Mouse (Mus musculus) lung, postnatal 0 days (tissue): ENCODE data around the gene Nrp2. TPM values are rescaled to one million over a fixed set of nuclear protein-coding genes. Genes with fewer than 3 reads are reported as not detected.

Source experiments
- ATAC-seq: fragments of 200-750 bp; cut with Nextera tagmentation; 2 replicates; pipeline ENCODE4 v1.8.0; 2017; ENCODE audit warnings: moderate library complexity
- DNase-seq: peaks from one replicate; pipeline ENCODE4 v3.0.0-alpha.2; 2016; ENCODE audit warnings: low spot score
- H3K27ac ChIP-seq: fragments of 300-500 bp; sonication (generic); 2 replicates; pipeline ENCODE4 v1.5.1; 2014; ENCODE audit warnings: antibody characterized with exemption, mild to moderate bottlenecking, low read length, mixed read lengths
- H3K27me3 ChIP-seq: fragments of 300-500 bp; sonication (generic); replicated peaks from 2 replicates; pipeline ENCODE4 v1.6.1; 2014; ENCODE audit warnings: low read length, mixed read lengths; ENCODE audit not compliant: insufficient read depth
- H3K36me3 ChIP-seq: fragments of 300-500 bp; sonication (generic); 2 replicates; pipeline ENCODE4 v1.6.1; 2014; ENCODE audit warnings: low read length, mixed read lengths; ENCODE audit not compliant: insufficient read depth
- H3K4me1 ChIP-seq: fragments of 300-500 bp; sonication (generic); 2 replicates; pipeline ENCODE4 v1.6.1; 2014; ENCODE audit warnings: antibody characterized with exemption, low read depth, low read length, mixed read lengths; ENCODE audit not compliant: insufficient read depth
- H3K4me2 ChIP-seq: fragments of 300-500 bp; sonication (generic); replicated peaks from 2 replicates; pipeline ENCODE4 v1.6.1; 2014; ENCODE audit warnings: low read depth, mild to moderate bottlenecking, low read length, moderate library complexity, mixed read lengths
- H3K4me3 ChIP-seq: fragments of 300-500 bp; sonication (generic); 2 replicates; pipeline ENCODE4 v1.5.1; 2014; ENCODE audit warnings: low read depth, low read length
- H3K9ac ChIP-seq: fragments of 300-500 bp; sonication (generic); replicated peaks from 2 replicates; pipeline ENCODE4 v1.6.1; 2014; ENCODE audit warnings: low read depth, mild to moderate bottlenecking
- H3K9me3 ChIP-seq: fragments of 300-500 bp; sonication (generic); 2 replicates; pipeline ENCODE4 v1.6.1; 2016; ENCODE audit warnings: low read length, mixed read lengths
- CTCF ChIP-seq: IDR thresholded peaks from 2 replicates; pipeline ENCODE4 v1.5.1; 2016; ENCODE audit warnings: antibody characterized with exemption, mild to moderate bottlenecking
- EP300 ChIP-seq: IDR thresholded peaks from 2 replicates; pipeline ENCODE4 v1.6.1; 2016; ENCODE audit warnings: antibody characterized with exemption, mild to moderate bottlenecking, control low read depth
- WGBS: fragments of 180-500 bp; shearing (Covaris S2); extraction: QIAGEN DNeasy Blood & Tissue Kit; methylation state at CpG from one replicate; pipeline ENCODE4 v1.1.7; 2014; 5-methylcytosine and 5-hydroxymethylcytosine counted together
- polyA plus RNA-seq: library from polyadenylated mRNA; unstranded; fragments of >200 nt; fragmentation: Nextera tagmentation; extraction: Ambion mirVana; gene quantifications from 2 replicates; pipeline ENCODE4 v1.2.1, GENCODE M21; 2015

Gene Nrp2
- polyA plus RNA-seq, 1 experiment from 2014 or later: 14.0 TPM

DNA sequence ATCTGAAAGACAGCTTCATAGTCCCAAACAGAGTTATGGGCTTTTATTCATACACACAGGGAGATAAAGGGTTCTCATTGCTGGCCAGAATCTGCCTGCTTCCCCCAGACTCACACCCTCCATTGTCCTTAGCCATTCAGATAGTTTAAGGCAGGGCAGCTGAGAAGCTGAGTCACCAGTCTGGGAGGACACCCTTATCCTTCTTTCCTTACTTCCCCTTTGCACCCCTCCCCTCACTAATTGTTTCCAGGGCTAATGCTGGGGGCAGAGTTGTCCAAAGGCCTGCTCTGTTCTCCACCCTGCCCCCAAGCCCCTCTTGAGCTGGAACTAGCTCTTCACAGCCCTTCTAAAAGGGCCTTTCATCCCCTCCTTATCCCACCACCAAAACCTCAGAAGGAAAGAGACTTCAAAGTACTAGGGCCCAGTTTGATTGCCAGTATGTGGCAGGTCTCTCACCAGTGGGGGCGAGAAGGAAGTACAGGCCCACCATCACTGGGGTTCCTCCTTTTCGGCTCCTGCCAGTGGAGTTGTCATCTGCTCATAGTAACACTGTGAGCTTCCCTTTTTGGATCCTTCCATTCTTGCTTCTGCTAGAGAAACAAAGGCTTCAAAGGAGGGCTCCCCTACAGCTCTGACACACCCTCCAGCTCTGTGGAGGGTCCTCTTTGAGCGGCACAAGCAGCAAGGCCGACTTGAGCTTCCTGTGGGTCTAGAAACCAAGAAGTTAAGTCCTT, 24.3 kb upstream of the Nrp2 start:
- peak; percentile 73 for ATAC-seq
- WGBS: 42% methylated on average over 4 of the region's 4 CpGs
- TF ChIP-seq CTCF (no peak), EP300 (0 out of 2 replicates have a peak, but pooled peaks have one; percentile 9)

DNA sequence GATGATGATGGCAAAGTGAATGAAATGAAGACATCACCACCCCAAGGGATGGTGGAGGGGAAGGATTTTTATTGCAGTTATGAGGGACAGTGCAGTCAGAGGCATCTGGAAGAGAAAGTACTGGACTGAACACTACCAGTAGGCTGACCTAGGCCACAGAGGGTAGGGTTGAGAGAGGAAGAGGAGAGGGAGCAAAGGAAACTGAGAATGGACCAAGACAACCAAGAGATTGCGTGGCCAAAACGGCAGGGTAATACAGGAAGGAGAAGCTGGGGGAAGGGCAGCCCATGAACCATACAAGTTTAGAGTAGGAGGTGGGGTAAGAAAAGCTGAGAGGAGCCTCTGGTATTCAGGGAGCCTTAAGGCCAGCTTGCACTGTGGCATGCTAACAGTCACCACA, 23.6 kb upstream of the Nrp2 start:
- H3K4me3 ChIP-seq: no peak overlapping the region
- no peak overlapping the region for H3K27ac ChIP-seq
- ATAC-seq: peak; percentile 20; the same call in 1 of the 2 replicates
- H3K9me3 ChIP-seq: no peaks in the 10 kb centered on the region
- no peak for DNase-seq
- no peak for TF ChIP-seq EP300
- TF ChIP-seq CTCF: no peak
- H3K4me2 ChIP-seq: no peak overlapping the region
- no peaks in the 10 kb centered on the region for H3K27me3 ChIP-seq
- H3K36me3 ChIP-seq: no peaks in the 10 kb centered on the region
- no peaks in the 10 kb centered on the region for H3K4me1 ChIP-seq
- WGBS: 79% methylated on average over 2 of the region's 2 CpGs
- H3K9ac ChIP-seq: no peak overlapping the region

More for the DNA sequence above, 24.3 kb upstream of the Nrp2 start:
- Histone ChIP-seq H3K36me3 (no peaks in the 10 kb centered on the region), H3K4me3 (no peak overlapping the region), H3K27me3 (no peaks in the 10 kb centered on the region), H3K4me1 (no peaks in the 10 kb centered on the region), H3K9me3 (no peaks in the 10 kb centered on the region), H3K9ac (no peak overlapping the region), H3K27ac (no peak overlapping the region), H3K4me2 (no peak overlapping the region)
- peak; percentile 39 for DNase-seq

GRCm38 (mm10) chr1:62682456-62683385, 20.4 kb upstream of the Nrp2 start:
- Histone ChIP-seq H3K4me1 (no peaks in the 10 kb centered on the region), H3K36me3 (no peaks in the 10 kb centered on the region), H3K4me3 (no peak overlapping the region), H3K27ac (no peak overlapping the region), H3K27me3 (no peaks in the 10 kb centered on the region), H3K9me3 (no peaks in the 10 kb centered on the region), H3K4me2 (peak overlapping the region; percentile 22), H3K9ac (no peak overlapping the region)
- WGBS: 44% methylated on average over 21 of the region's 21 CpGs
- DNase-seq (peak; percentile 65), ATAC-seq (peak; percentile 62)
- TF ChIP-seq CTCF: no peak
- TF ChIP-seq EP300: no peak

DNA sequence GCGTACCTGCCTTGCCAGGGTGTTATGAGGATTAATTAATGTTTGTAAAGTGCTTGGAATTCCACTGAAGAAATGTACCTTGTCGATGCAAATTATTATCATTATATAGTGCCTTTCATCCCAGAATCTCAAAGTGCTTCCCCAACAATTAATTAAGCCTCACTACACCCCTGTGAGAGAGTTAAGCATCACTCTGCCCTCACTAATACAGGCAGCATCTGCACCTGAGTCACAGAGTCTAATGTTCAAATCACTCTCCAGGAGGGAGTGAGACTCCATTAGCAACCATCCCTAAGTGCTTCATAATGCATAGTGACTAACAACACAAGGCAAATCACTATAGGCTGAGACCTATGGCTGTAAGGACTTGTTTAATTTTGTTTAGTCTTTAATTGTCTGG, 19.6 kb upstream of the Nrp2 start:
- Histone ChIP-seq H3K4me2 (no peak overlapping the region), H3K9ac (no peak overlapping the region), H3K9me3 (no peaks in the 10 kb centered on the region), H3K4me3 (no peak overlapping the region), H3K36me3 (no peaks in the 10 kb centered on the region), H3K27me3 (no peaks in the 10 kb centered on the region), H3K27ac (no peak overlapping the region), H3K4me1 (no peaks in the 10 kb centered on the region)
- no peak for DNase-seq
- 86% methylated on average over 2 of the region's 2 CpGs for WGBS
- TF ChIP-seq CTCF (no peak), EP300 (no peak)
- ATAC-seq: no peak

DNA sequence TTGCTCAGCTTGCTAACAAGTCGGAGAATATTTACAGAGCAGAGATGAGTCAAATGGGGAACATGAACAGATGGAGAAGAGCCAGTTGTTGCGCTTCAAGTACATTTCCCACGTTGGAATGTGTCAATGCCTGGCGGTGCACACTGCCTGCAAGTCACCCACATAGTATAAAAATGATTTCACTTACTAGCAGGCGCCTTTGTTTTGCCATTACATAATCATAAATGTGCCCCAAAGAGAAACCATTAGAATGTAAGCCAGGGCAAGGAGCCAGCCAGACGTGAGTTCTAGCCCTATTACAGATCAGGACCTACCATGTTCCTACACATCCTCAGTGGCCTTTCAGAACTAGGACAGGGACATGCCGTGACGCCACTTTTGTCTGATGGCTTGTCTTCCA, 15.6 kb upstream of the Nrp2 start:
- peak; percentile 33; the same call in 1 of the 2 replicates for ATAC-seq
- Histone ChIP-seq H3K4me1 (no peaks in the 10 kb centered on the region), H3K36me3 (no peaks in the 10 kb centered on the region), H3K27ac (no peak overlapping the region), H3K9me3 (no peaks in the 10 kb centered on the region), H3K4me3 (no peak overlapping the region), H3K4me2 (no peak overlapping the region), H3K9ac (no peak overlapping the region), H3K27me3 (no peaks in the 10 kb centered on the region)
- peak; percentile 32 for DNase-seq
- WGBS: 66% methylated on average over 8 of the region's 8 CpGs
- TF ChIP-seq EP300 (no peak), CTCF (no peak)

DNA sequence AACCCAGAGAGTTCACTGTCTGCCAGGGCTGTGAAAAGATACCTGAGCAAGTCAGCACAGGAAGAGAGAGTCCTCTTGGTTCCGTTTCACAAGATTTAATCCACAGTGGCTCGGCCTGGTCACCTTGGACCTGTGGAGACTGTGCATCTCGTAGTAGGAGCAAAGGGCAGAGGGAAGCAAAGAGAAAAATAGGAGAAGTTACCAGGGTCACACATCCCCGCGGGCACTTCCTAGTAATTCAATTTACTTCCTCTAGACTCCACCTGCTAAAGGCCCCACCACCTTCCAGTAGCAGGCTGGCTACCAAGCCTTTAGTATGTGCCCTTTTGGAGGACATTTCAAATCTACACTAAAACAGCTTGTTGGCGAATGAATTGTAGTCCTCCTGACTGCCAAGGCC, 11.9 kb upstream of the Nrp2 start:
- Histone ChIP-seq H3K4me1 (no peaks in the 10 kb centered on the region), H3K36me3 (no peaks in the 10 kb centered on the region), H3K4me2 (no peak overlapping the region), H3K4me3 (no peak overlapping the region), H3K9ac (no peak overlapping the region), H3K27me3 (no peaks in the 10 kb centered on the region), H3K27ac (no peak overlapping the region), H3K9me3 (no peaks in the 10 kb centered on the region)
- WGBS: 86% methylated on average over 6 of the region's 6 CpGs
- TF ChIP-seq EP300 (no peak), CTCF (no peak)
- ATAC-seq: no peak
- DNase-seq: no peak
